Mouse (Mus musculus): ENCODE measurements around the gene Cfap97.

DNA sequence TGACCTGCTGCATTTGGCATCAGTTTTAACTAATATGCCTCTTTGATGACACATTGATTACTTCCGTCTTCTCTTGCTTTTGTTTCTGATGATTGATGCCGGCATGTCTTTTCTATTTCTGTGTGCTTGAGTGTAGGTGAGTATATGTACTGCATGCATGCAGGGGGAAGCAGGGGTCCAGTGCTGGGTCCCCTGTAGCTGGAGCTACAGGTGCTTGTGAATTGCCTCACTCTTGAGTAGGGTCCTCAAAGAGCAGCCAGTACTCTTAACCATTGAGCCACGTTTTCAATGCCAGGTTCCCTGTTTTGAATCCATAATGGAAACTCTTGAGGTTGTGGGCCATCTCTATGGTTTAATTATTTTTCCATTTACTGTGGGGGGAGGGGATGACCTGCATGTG, 52.7 kb downstream of the Cfap97 start:
- TF ChIP-seq POLR2A (IDR thresholded peaks at IDR 0.05; ENCODE audit: low read depth, low read length) (no peak), CTCF (IDR thresholded peaks at IDR 0.05; ENCODE audit: extremely low read depth, insufficient read depth, insufficient read length, insufficient replicate concordance) (no peak)

Measured in spleen, adult 2 months (tissue).